Mouse (Mus musculus) fat pad, adult 2 months (tissue): ENCODE measurements around the gene Palb2.
A peak's percentile ranks its signal among the peaks of the same experiment; 100 is the strongest.

ENCODE experiments used
- DNase-seq: peaks from one replicate; pipeline ENCODE4 v3.0.0-alpha.2; 2011; ENCODE audit warnings: low read depth, low spot score; ENCODE audit errors: extremely low read depth

Gene Palb2

DNA sequence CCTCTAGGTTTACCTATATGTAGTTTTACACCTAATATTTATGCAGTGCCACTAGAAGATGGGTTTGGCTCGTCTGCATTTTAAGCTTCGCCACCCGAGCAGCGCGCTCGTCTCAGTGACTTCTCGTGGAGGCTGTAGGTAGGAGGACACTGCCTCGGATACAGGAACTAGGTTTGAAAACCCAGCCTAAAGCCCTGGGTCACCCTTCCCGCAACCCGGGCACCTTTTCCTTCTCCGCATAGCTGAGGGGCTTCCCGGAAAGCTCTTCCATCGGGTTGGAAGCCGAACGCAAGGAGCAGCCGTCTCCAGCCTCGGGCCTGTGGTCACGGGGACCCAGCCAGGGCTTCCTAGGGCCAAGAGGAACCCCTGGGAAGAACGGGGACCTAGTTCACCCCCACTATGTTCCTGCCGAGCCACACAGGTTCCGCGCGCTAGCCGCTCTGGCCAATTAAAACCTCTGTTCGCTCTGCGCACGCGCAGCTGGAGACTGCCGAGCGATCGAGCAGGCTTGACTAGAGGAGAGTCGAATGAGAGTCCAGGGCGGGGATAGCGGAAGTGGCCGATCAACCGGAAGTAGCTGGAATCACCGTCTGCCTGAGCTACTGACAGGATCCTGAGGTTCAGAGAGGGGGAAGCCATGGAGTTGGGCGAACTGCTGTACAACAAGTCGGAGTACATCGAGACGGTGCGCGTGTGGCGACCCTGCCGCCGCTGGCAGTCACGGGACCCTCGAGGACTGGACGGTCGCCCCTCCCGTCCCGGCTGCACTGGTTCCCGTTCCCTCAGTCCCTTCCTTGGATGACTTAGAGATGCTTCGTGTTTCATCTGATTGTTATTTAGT, at the start of gene Palb2, which contains the start of gene Dctn5:
Gene Palb2 (minus strand): TSS at position 489 of the 841 bp plus-strand sequence.
Gene Dctn5 (plus strand): TSS at position 545 of the 841 bp plus-strand sequence.
- peak; percentile 51 for DNase-seq

DNA sequence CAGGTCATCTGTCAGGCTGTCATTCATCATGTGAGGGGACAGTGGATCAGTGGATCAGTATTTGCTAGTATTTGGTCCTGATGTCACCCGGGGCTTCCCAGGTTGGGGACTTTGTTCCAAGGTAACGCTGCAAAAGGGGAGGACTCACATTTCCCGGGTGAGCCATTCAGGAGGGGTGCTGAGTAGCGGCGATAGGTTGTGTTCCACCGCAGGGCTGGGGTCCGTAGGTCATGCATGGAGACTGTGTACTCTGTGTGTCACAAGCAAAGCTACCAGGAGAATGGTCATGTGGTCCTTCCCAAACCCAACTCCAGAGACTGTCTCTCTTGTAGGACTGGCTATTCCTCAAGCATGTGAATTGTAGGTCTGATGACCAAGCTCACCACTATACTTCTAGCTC, 47.9 kb upstream of the Palb2 start:
- no peak for DNase-seq

DNA sequence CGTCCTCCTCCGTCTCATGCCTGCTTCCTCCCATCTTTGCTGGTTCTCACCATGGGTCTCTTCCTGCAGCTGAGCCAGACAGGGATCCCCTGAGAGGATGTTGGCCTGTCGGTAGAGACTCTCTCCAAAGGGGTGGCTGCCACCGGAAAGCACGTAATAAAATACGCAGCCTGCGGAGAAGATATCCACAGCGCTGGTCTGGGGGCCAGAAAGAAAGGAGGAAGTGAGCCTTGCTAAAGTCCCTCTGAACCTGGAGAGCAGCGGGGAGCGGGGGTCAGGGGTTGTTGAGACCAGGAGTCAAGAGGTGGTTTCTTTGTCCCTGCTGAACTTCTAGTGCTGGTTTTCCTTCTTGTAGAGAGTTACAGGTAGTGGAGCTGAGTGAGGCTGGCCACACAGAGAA, 38.8 kb upstream of the Palb2 start:
- no peak for DNase-seq

- DNase-seq = no peak
These were observed 37.9 kb upstream of the Palb2 start for GRCm38 (mm10) chr7:122170705-122171104.

GRCm38 (mm10) chr7:122167203-122167602, 34.4 kb upstream of the Palb2 start:
- no peak for DNase-seq

DNA sequence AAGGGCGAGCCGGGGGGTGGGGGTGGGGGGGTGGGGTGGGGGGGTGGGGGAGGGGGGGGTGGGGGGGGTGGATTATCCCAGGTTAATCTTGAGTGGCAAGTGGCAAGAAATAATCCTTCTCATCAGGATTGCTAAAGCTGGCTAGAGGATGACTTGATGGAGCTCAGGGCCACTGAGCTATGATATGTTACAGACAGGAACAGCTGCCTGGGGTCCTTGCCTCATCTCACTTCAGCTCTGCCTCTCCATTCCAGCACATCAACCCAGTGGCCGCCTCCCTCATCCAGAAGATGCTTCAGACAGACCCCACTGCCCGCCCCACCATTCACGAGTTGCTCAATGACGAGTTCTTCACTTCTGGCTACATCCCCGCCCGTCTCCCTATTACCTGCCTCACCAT, 31.0 kb upstream of the Palb2 start:
- DNase-seq = no peak

GRCm38 (mm10) chr7:122160037-122160436, 27.3 kb upstream of the Palb2 start:
- no peak for DNase-seq

DNA sequence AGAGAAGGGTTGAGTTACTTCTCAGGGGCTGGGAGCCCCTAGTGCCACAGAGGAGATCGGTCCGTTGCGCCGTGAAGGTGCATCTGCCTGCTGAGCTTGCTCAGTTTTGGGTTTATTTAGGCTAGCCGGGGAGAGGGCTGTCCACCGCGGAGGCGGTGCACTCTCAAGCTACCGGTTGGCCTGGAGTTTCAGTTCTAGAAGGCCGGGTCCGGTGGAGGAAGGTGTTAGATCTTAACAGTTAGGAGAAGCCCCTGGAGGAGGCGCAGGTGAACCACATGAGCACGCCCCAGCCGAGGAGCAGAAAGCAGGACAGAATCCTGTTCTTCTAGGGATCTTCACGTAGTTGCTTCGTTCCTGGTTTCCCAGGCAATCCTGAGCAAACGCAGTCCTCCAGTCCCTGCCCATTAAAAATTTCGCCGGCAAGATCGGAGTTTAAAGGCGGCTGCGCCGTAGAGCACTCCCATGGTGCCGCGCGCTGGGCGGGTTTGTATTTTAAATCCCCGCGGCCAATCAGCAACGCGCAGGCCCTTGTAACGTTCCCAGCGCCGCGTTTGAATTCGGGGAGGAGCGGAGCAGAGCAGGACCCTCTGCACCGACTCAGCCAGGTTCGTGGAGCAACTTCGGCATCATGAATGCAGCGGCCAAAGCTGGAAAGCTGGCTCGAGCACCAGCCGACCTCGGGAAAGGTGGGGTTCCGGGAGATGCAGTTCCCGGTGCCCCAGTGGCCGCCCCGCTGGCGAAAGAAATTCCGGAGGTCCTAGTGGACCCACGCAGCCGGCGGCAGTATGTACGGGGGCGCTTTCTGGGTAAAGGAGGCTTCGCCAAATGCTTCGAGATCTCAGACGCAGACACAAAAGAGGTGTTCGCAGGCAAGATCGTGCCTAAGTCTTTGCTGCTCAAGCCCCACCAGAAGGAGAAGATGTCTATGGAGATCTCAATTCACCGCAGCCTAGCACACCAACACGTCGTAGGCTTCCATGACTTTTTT, 26.4 kb upstream of the Palb2 start, which contains the start of gene Plk1:
Gene Plk1 (plus strand): TSS at position 525 of the 988 bp plus-strand sequence.
- peak; percentile 21 for DNase-seq

DNA sequence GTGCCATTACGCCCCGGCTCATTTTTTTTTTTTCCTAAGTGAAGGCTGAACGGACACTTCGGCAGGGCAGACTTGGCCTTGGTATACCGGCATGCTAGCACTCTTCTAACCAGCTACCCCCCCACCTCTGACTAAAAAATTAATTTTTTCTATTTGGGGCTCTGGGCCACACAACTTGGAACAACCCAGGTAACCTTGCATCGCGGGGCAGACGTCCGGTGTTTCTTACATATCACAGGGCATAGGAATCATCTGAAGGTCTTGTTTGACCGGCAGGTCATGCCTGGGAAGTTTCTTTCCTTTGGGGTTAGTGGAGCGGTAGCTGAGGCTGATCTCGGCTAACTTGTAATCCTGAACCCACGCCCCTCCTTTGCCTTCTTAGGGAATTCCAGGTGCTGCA, 25.7 kb upstream of the Palb2 start:
- DNase-seq = no peak

DNA sequence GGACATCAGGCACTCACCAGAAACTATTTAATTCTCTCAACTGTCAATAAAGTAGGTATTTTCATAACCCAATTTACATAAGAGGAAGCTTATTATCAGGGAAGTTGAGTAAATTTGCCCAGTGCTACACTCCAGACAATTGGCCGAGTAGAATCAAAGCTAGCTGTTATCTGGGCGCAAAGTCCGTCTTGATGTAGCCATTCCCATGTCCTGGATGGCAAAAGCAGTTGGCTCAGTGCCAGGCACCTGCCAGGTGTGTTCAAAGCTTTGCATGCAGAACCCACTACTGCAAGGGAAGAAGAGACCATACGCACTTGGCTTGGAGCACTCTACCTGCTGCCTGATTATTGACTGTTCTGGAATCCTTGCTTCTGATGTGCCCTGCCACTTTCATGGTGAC, 19.7 kb upstream of the Palb2 start:
- no peak for DNase-seq

GRCm38 (mm10) chr7:122140991-122141390, 8.2 kb upstream of the Palb2 start:
- peak; percentile 37 for DNase-seq

DNA sequence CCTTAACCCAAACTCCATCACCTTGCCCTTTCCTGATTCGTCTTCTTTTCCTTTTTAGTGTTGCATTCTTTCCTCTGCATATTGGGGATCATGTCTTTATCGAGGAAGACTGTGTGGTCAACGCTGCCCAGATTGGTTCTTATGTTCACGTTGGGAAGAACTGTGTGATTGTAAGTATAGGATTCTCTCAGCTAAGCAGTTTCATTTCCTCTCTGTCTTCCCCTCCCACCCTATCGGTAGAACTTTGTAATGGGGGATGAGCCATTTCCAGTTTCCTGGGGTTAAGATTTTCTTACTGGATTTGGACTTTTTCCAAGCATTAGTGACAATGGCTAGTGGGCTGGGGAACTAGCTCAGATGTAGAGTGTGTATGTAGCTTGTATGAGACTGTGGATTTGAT, 5.4 kb upstream of the Palb2 start:
- DNase-seq = no peak

- no peak for DNase-seq
These were observed 4.3 kb upstream of the Palb2 start for GRCm38 (mm10) chr7:122137071-122137470.

DNA sequence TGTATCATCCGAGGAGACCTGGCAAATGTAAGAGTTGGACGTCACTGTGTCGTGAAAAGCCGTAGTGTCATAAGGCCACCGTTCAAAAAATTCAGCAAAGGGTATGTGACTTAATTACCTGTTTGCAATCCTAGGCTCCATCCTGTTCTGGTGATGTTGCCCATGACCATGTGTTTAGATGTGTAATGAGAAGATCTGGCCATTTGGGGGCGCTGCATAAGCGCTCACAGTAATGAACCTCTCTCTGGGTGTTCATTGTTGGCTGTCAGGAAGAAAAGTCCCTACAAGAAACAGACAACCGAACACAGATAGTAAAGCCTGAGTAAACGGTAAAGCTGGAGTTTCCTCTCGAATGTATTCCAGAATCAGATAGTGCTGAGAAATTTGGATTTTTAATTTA, 2.3 kb upstream of the Palb2 start:
- no peak for DNase-seq

DNA sequence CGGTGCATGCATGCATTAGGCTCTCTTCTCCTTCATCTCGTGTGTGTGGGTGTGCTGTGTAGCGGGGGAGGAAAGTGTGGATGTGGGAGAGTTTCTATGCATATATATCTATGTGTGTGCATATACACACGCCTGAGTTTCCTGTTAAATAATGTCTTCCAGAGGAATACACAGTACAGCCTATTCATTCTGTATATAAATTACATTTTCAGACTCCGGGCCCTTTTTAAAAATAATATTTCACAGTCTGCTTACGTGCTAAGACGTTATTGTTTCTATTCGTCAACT, 497 bp upstream of the Palb2 start:
- no peak for DNase-seq

GRCm38 (mm10) chr7:122131834-122132233, 951 bp downstream of the Palb2 start:
- DNase-seq = no peak

DNA sequence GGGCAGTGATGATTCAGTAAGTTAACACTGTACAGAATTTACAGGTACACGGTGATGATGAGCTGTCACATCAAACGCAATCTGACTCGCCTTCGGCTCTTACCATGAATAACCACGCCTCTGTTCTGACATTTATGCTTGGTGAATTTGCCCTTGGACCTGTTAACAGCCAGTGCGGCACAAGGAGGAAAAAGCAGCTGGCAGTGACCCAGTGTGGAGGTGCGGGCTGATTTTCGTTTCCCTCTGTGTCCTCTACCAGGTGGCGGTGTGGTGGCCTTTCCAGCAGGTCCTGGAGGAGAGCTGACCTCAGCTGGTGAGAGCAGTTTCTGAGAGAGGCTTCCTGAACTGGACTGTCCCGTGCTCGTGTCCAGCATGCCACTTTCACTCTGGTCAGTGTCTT, 5.8 kb downstream of the Palb2 start:
- DNase-seq = no peak

- no peak for DNase-seq
These were observed 7.1 kb downstream of the Palb2 start for GRCm38 (mm10) chr7:122125636-122126035.

- DNase-seq = no peak
These were observed 9.3 kb downstream of the Palb2 start for GRCm38 (mm10) chr7:122123518-122123917.

- DNase-seq = no peak
These were observed 24.6 kb downstream of the Palb2 start for GRCm38 (mm10) chr7:122108206-122108605.

GRCm38 (mm10) chr7:122101747-122102244, 31.0 kb downstream of the Palb2 start, which contains the start of gene Ndufab1:
Gene Ndufab1, minus strand, starts transcription at chr7:122101886.
- no peak for DNase-seq
